Mouse (Mus musculus) NIH3T3 (cell line): ENCODE data around the gene Mrps33.

Source experiments
- DNase-seq: peaks from one replicate; pipeline ENCODE4 v3.0.0-alpha.2; 2012; ENCODE audit warnings: low read depth

Mrps33 gene

DNA sequence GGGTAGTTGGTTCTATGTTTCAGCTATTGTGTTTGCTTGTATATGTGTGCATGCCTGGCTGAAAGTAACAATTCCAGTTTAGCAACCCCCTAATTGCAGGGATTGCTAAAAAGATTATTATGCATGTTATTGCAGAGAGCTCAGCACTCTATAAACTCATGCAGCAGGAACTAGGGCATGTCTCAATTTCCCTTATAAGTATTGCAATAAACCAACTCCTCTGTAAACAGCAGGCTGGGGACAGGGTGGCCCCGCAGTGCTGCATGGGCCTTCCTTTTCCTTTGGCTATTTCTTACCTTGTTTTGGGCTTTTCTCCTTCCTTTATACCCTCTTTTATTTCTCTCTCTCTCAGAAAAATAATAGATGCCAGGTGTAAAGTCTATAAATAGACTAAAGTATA lies 32.3 kb downstream of the Mrps33 start:
- DNase-seq, result no peak

DNA sequence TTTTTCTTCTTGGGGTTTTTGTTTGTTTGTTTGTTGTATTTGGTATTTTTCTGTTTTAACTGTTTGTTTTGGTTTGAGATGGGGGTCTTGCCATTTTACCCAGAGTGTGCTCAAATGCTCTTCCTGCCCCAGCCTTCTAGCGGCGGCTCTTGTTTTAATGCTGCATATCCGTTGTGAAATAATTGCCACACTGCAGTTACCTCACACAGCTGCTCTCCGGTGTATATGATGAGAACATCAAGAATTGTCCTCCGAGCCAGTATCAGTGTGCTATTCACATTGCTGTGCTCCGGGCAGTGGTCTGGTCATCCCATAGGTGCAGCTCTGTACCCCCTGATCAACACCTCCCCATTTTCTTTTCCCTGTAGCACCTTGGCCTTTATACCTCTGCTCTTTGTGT lies 34.5 kb downstream of the Mrps33 start:
- no peak for DNase-seq

DNA sequence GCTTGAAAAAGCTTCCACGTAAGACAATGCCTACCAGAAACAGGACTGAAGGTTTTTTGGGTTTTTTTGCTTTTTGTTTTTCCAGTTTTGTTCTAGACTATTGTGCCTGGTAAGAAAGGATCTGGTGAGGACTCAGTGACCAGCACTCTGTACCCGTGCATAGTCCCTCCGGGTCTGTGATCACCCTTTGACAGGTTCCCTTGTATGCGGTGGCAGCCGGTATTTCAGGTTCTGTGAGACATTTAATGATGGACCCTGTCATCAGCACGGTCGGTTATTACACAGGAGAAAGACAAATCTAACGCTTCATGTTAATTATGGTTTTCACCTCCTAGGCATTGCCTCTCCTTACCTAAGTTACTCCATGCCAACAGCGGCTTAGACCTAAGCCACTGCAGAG lies 35.8 kb downstream of the Mrps33 start:
- DNase-seq, result no peak

DNA sequence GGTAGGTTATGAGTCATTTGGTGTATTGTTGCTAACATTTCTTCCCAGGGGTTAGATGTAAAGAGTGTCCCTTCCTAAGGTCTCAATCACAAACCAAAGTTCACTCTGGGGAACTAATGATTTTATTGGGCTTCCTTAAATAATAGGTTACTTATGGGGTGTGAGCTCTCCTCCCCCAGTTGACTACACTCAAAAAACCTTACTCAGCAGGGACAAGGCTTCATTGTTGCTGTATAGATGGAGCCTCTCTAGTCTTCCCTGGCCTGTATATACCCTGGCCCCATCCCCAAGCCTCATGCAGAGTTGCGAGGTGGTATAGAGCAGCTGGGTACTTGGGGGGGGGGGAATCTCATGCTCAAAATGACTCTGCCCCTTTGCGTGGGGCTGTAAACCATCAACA lies 53.6 kb downstream of the Mrps33 start:
- DNase-seq, result no peak
